32 mouse cellular contexts compared by ENCODE assay signal in genomic region chr9:54842311-54842710, GRCm38 (mm10). TPM values are rescaled to one million over a fixed set of nuclear protein-coding genes. Genes with fewer than 3 reads are reported as not detected.
DNase-seq lines count a peak whose midpoint lies in the region; ATAC-seq and TF ChIP-seq lines count a peak whose summit lies in the region.
"Had no signal": no experiment of that assay in that cellular context is flagged by ENCODE, and none has a peak within 500 bp of the region (broad histone marks: within the 10 kb centered on the region; RNA-seq: fewer than 3 reads in every experiment).

No protein-coding gene starts in this region.

- H3K4me2 ChIP-seq in liver, postnatal 0 days (ENCODE audit: low read depth, low read length): no peak overlapping the region
- no peak overlapping the region for H3K4me2 ChIP-seq in liver, embryonic 12.5 days
- H3K4me2 ChIP-seq: embryonic facial prominence, embryonic 12.5 days; forebrain, embryonic 15.5 days; heart, embryonic 13.5 days; limb, embryonic 13.5 days; lung, embryonic 14.5 days had no signal

- no peak overlapping the region for H3K9ac ChIP-seq in liver, postnatal 0 days (replicated peaks)
- no peak overlapping the region for H3K9ac ChIP-seq in liver, embryonic 12.5 days
- no peak overlapping the region for H3K9ac ChIP-seq in ES-Bruce4 (ENCODE audit: low read depth, poor library complexity, severe bottlenecking)
- H3K9ac ChIP-seq: embryonic facial prominence, embryonic 12.5 days; forebrain, embryonic 15.5 days; heart, embryonic 13.5 days; limb, embryonic 13.5 days; liver, embryonic 14.5 days; lung, embryonic 14.5 days had no signal

- ATAC-seq in liver, postnatal 0 days: peak; percentile 89
- no peak for ATAC-seq in liver, embryonic 12.5 days
- no peak for ATAC-seq in erythroid progenitor cell, adult 5-6 weeks (replicated peaks; ENCODE audit: low FRiP score, poor library complexity, severe bottlenecking)
- ATAC-seq: forebrain, embryonic 15.5 days; hindbrain, postnatal 0 days; intestine, embryonic 16.5 days; Patski had no signal

- H3K27me3 ChIP-seq in liver, postnatal 0 days (ENCODE audit: insufficient read depth, low read length): no peaks in the 10 kb centered on the region
- H3K27me3 ChIP-seq in liver, embryonic 12.5 days (replicated peaks): no peaks in the 10 kb centered on the region
- H3K27me3 ChIP-seq in ES-Bruce4 (ENCODE audit: control insufficient read depth, insufficient read depth, low read length, poor library complexity, severe bottlenecking): no peaks in the 10 kb centered on the region; the same call in 1 of the 2 replicates
- H3K27me3 ChIP-seq: embryonic facial prominence, embryonic 12.5 days; forebrain, embryonic 15.5 days; limb, embryonic 13.5 days; Patski had no signal

- 52% methylated on average over 5 of the region's 5 CpGs for WGBS in liver, postnatal 0 days (ENCODE audit: insufficient replicate concordance)
- WGBS in liver, embryonic 12.5 days (ENCODE audit: insufficient replicate concordance): 73% methylated on average over 5 of the region's 5 CpGs

- no peak for TF ChIP-seq POLR2A in ES-Bruce4 (IDR thresholded peaks at IDR 0.05; ENCODE audit: insufficient read depth, low read length)

- TF ChIP-seq CTCF in liver, postnatal 0 days (IDR thresholded peaks at IDR 0.05; ENCODE audit: low read depth): no peak
- TF ChIP-seq CTCF in ES-Bruce4 (IDR thresholded peaks at IDR 0.05; ENCODE audit: low read depth, low read length): no peak
- no peak for TF ChIP-seq CTCF in left cerebral cortex, adult 2 months (IDR thresholded peaks at IDR 0.05)

- no peak overlapping the region for H3K27ac ChIP-seq in liver, postnatal 0 days (ENCODE audit: low read depth)
- H3K27ac ChIP-seq in liver, embryonic 12.5 days: no peak overlapping the region
- peak overlapping the region; percentile 83 for H3K27ac ChIP-seq in ES-Bruce4 (ENCODE audit: insufficient read depth, low read length)
- no peak overlapping the region for H3K27ac ChIP-seq in left cerebral cortex, adult 2 months
- H3K27ac ChIP-seq: embryonic facial prominence, embryonic 12.5 days; forebrain, embryonic 10.5 days; forebrain, embryonic 15.5 days; heart, adult 2 months; heart, embryonic 13.5 days; hindbrain, postnatal 0 days; limb, embryonic 13.5 days; liver, embryonic 14.5 days had no signal

- no peak overlapping the region for H3K4me3 ChIP-seq in liver, postnatal 0 days (ENCODE audit: low read depth, low read length)
- H3K4me3 ChIP-seq in liver, embryonic 12.5 days: no peak overlapping the region
- H3K4me3 ChIP-seq in ES-Bruce4 (ENCODE audit: low read depth, low read length): no peak overlapping the region
- no peak overlapping the region for H3K4me3 ChIP-seq in left cerebral cortex, adult 2 months
- H3K4me3 ChIP-seq: embryonic facial prominence, embryonic 12.5 days; forebrain, embryonic 10.5 days; forebrain, embryonic 15.5 days; heart, adult 2 months; heart, embryonic 13.5 days; limb, embryonic 13.5 days had no signal

- TF ChIP-seq EP300 in liver, postnatal 0 days (IDR thresholded peaks at IDR 0.05; ENCODE audit: low read depth): no peak
- TF ChIP-seq EP300 in ES-Bruce4 (IDR thresholded peaks at IDR 0.05; ENCODE audit: insufficient read depth, low read depth, low read length): no peak

- no peaks in the 10 kb centered on the region for H3K4me1 ChIP-seq in liver, postnatal 0 days (ENCODE audit: insufficient read depth)
- H3K4me1 ChIP-seq in liver, embryonic 12.5 days: no peaks in the 10 kb centered on the region
- peaks cover 2% of the 10 kb centered on the region for H3K4me1 ChIP-seq in ES-Bruce4 (ENCODE audit: control insufficient read depth, insufficient read depth, low read length)
- H3K4me1 ChIP-seq: embryonic facial prominence, embryonic 12.5 days; forebrain, embryonic 10.5 days; forebrain, embryonic 15.5 days; heart, embryonic 13.5 days had no signal

- DNase-seq in liver, postnatal 0 days: no peak
- peak; percentile 63 for DNase-seq in R1 (ENCODE audit: low read depth, low spot score)
- DNase-seq in induced T-regulatory cell, adult 2 months (ENCODE audit: low read depth): peak; percentile 29
- no peak for DNase-seq in ovary, postnatal 36 days (ENCODE audit: low spot score)
- DNase-seq in left cerebral cortex, adult 2 months (ENCODE audit: extremely low spot score in 1 of 2, low spot score in 2 of 2): no peak
- DNase-seq: adrenal gland, postnatal 10 days; B cell, adult 2 months; cerebellum, adult 11 months; cerebellum, adult 9-11 months; embryo, embryonic 11 days; gastrocnemius, postnatal 25 days; heart, adult 2 months; heart, postnatal 10 days; kidney, postnatal 14 days; lung, embryonic 14.5 days; lung, postnatal 14 days; midbrain, embryonic 14.5 days; right cerebral cortex, adult 18-20 months; spleen, adult 18-20 months had no signal

- intact Hi-C loops in left cerebral cortex, adult 2 months (cut with DNase I): no loop called here

- no peaks in the 10 kb centered on the region for H3K36me3 ChIP-seq in liver, postnatal 0 days (replicated peaks; ENCODE audit: insufficient read depth, low read length)
- no peaks in the 10 kb centered on the region for H3K36me3 ChIP-seq in liver, embryonic 12.5 days
- no peaks in the 10 kb centered on the region for H3K36me3 ChIP-seq in ES-Bruce4 (ENCODE audit: control insufficient read depth, insufficient read depth, low read length, poor library complexity, severe bottlenecking)
- H3K36me3 ChIP-seq: embryonic facial prominence, embryonic 12.5 days; forebrain, embryonic 10.5 days; forebrain, embryonic 15.5 days; G1E; heart, embryonic 13.5 days; limb, embryonic 13.5 days had no signal

- H3K9me3 ChIP-seq in liver, postnatal 0 days (ENCODE audit: low read length): no peaks in the 10 kb centered on the region
- H3K9me3 ChIP-seq in liver, embryonic 12.5 days (replicated peaks): no peaks in the 10 kb centered on the region
- no peaks in the 10 kb centered on the region for H3K9me3 ChIP-seq in ES-Bruce4 (replicated peaks; ENCODE audit: control insufficient read depth, insufficient read depth, low read length, poor library complexity, severe bottlenecking)
- H3K9me3 ChIP-seq: embryonic facial prominence, embryonic 12.5 days; forebrain, embryonic 10.5 days; forebrain, embryonic 15.5 days; G1E; heart, embryonic 13.5 days; limb, embryonic 13.5 days had no signal

RNA-seq across cellular contexts. Expression of gene Ireb2, which starts 21.3 kb away (rescaled TPM):
- 6.5 and 7.5 TPM in 2 replicates for polyA plus RNA-seq in liver, postnatal 0 days (2015; fragmentation: Nextera tagmentation; extraction: Ambion mirVana)
- polyA plus RNA-seq in liver, embryonic 12.5 days (2016; fragmentation: Nextera tagmentation; extraction: Ambion mirVana): 17.9 and 18.2 TPM in 2 replicates
- polyA plus RNA-seq in ES-Bruce4 (2011; ENCODE audit: insufficient read depth, insufficient read length, low read depth, missing spikeins): 114 and 126 TPM in 2 replicates
- total RNA-seq in erythroid progenitor cell, adult 5-6 weeks (2015; ENCODE audit: low replicate concordance): 22.3 and 33.1 TPM in 2 replicates
- 29.8 and 34.7 TPM in 2 replicates for total RNA-seq in erythroid progenitor cell, adult 5-6 weeks (2017; ENCODE audit: low replicate concordance)
- 10 to 100 TPM; 48.0 to 52.2 TPM for total RNA-seq in left cerebral cortex, adult 2 months (2021)

Comparison
In these comparisons a context has a peak if more than half of its experiments do, and no peak if none do; other contexts are left out.
1. DNase-seq: peak in R1 (single experiment) and induced T-regulatory cell, adult 2 months (single experiment); none in liver, postnatal 0 days (single experiment), ovary, postnatal 36 days (single experiment) and left cerebral cortex, adult 2 months (0 of 2).